Mouse (Mus musculus) heart, embryonic 11.5 days (tissue): ENCODE measurements at regions not wholly inside any gene's neighbourhood (a gene's known extent, or its start where the extent isn't known, plus 50 kb on each side); places are given as distances from the start of the nearest gene placed in this dataset.
"Not testable (repeated sequence)": the region's sequence is repeated elsewhere in the genome, so short reads cannot be mapped to it uniquely, and the experiment has no call there.

Experiments
- ATAC-seq: fragments of 200-750 bp; cut with Nextera tagmentation; replicated peaks from 2 replicates; pipeline ENCODE4 v1.8.0; 2017; ENCODE audit warnings: moderate library complexity; ENCODE audit not compliant: insufficient number of reproducible peaks, low FRiP score, low TSS enrichment
- H3K27ac ChIP-seq: fragments of 300-500 bp; sonication (generic); 2 replicates; pipeline ENCODE4 v1.5.1; 2014; ENCODE audit warnings: mild to moderate bottlenecking, low read depth, low read length
- H3K27me3 ChIP-seq: fragments of 300-500 bp; sonication (generic); 2 replicates; pipeline ENCODE4 v1.6.1; 2014; ENCODE audit warnings: mild to moderate bottlenecking, low read length, mixed read lengths; ENCODE audit not compliant: control insufficient read depth, insufficient read depth
- H3K36me3 ChIP-seq: fragments of 300-500 bp; sonication (generic); 2 replicates; pipeline ENCODE4 v1.6.1; 2014; ENCODE audit warnings: mild to moderate bottlenecking, low read length, moderate library complexity, mixed read lengths; ENCODE audit not compliant: control insufficient read depth, insufficient read depth
- H3K4me1 ChIP-seq: fragments of 300-500 bp; sonication (generic); 2 replicates; pipeline ENCODE4 v1.6.1; 2014; ENCODE audit warnings: low read length; ENCODE audit not compliant: control insufficient read depth, insufficient read depth
- H3K4me2 ChIP-seq: fragments of 300-500 bp; sonication (generic); 2 replicates; pipeline ENCODE4 v1.6.1; 2014; ENCODE audit warnings: mild to moderate bottlenecking, moderate library complexity
- H3K4me3 ChIP-seq: fragments of 300-500 bp; sonication (generic); 2 replicates; pipeline ENCODE4 v1.5.1; 2014; ENCODE audit warnings: low read depth, low read length
- H3K9ac ChIP-seq: fragments of 300-500 bp; sonication (generic); 2 replicates; pipeline ENCODE4 v1.6.1; 2014; ENCODE audit warnings: mild to moderate bottlenecking, low read depth, low read length, moderate library complexity
- H3K9me3 ChIP-seq: fragments of 300-500 bp; sonication (generic); replicated peaks from 2 replicates; pipeline ENCODE4 v1.6.1; 2016; ENCODE audit warnings: low read length; ENCODE audit not compliant: control insufficient read depth
- WGBS: fragments of 180-500 bp; shearing (Covaris S2); extraction: QIAGEN DNeasy Blood & Tissue Kit; methylation state at CpG from one replicate; pipeline ENCODE4 v1.1.7; 2014; ENCODE audit not compliant: insufficient replicate concordance; 5-methylcytosine and 5-hydroxymethylcytosine counted together

- H3K4me1 ChIP-seq = peaks cover 4% of the 10 kb centered on the region; the same call in 1 of the 2 replicates
- H3K27ac ChIP-seq = no peak overlapping the region
- WGBS = 59% methylated on average over 7 of the region's 7 CpGs
- no peak overlapping the region for H3K4me3 ChIP-seq
- ATAC-seq = no peak
- no peaks in the 10 kb centered on the region for H3K27me3 ChIP-seq
- H3K9ac ChIP-seq = no peak overlapping the region
- H3K4me2 ChIP-seq = no peak overlapping the region
- H3K36me3 ChIP-seq = no peaks in the 10 kb centered on the region
- no peaks in the 10 kb centered on the region for H3K9me3 ChIP-seq
Observed at GRCm38 (mm10) chr8:8852656-8853366, 162.5 kb upstream of the Arglu1 start.

GRCm38 (mm10) chr8:8851271-8851670 lies 160.9 kb upstream of the Arglu1 start:
- Histone ChIP-seq H3K27ac (no peak overlapping the region), H3K4me2 (peak overlapping the region; percentile 22; the same call in 1 of the 2 replicates), H3K9me3 (no peaks in the 10 kb centered on the region)

DNA sequence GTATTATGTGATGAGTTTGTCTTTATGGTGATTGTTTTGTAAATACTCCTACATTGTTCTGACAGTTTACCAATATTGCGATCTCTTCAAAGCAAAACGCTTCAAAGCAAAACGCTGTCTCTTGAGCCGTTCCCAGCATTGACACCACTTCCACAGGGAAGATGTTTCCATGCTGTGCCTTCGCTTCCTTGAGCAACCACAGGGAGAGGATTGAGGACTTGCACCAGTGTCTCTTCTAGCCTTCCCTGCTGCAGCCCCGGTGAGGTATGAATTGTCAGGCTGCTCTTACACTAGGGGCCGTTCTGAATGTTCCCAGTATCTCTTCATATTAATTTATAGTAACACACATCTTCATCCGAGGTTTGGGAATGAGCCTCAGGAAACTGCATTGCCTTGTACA lies 160.4 kb upstream of the Arglu1 start:
- H3K9me3 ChIP-seq = no peaks in the 10 kb centered on the region
- no peaks in the 10 kb centered on the region for H3K36me3 ChIP-seq
- peaks cover 4% of the 10 kb centered on the region; the same call in 1 of the 2 replicates for H3K4me1 ChIP-seq
- no peak overlapping the region for H3K9ac ChIP-seq
- no peaks in the 10 kb centered on the region for H3K27me3 ChIP-seq
- WGBS = 47% methylated on average over 8 of the region's 8 CpGs
- ATAC-seq = no peak
- no peak overlapping the region for H3K27ac ChIP-seq
- peak overlapping the region; percentile 22; the same call in 1 of the 2 replicates for H3K4me2 ChIP-seq
- no peak overlapping the region for H3K4me3 ChIP-seq

More at GRCm38 (mm10) chr8:8851271-8851670, 160.9 kb upstream of the Arglu1 start:
- no peaks in the 10 kb centered on the region for H3K36me3 ChIP-seq
- H3K9ac ChIP-seq = no peak overlapping the region
- ATAC-seq = no peak
- H3K4me1 ChIP-seq = peaks cover 4% of the 10 kb centered on the region; the same call in 1 of the 2 replicates
- 14% methylated on average over 4 of the region's 4 CpGs for WGBS
- no peak overlapping the region for H3K4me3 ChIP-seq
- H3K27me3 ChIP-seq = no peaks in the 10 kb centered on the region

DNA sequence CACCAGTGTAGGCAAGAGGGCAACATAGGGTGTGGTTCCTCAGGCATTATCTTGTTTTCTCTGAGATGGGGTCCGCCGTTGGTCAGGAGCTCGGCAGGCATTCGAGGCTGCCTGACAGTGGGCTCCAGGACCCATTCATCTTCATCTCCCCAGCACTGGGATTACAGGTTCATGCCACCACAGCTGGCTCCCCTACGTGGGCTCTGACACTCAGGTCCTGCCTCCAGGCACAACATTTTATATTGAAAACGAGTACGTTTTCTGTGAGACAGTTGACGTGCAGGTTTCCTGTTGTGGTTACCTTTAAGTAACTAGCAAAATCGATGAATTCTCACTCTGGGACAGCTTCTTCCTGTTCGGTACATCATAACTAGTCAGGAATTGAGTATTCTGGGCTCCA lies 157.3 kb upstream of the Arglu1 start:
- no peak overlapping the region for H3K4me2 ChIP-seq
- peaks cover 4% of the 10 kb centered on the region; the same call in 1 of the 2 replicates for H3K4me1 ChIP-seq
- no peak for ATAC-seq
- H3K27me3 ChIP-seq = no peaks in the 10 kb centered on the region
- no peak overlapping the region for H3K4me3 ChIP-seq
- H3K9me3 ChIP-seq = no peaks in the 10 kb centered on the region
- no peak overlapping the region for H3K9ac ChIP-seq
- no peaks in the 10 kb centered on the region for H3K36me3 ChIP-seq
- H3K27ac ChIP-seq = no peak overlapping the region
- 77% methylated on average over 10 of the region's 10 CpGs for WGBS

DNA sequence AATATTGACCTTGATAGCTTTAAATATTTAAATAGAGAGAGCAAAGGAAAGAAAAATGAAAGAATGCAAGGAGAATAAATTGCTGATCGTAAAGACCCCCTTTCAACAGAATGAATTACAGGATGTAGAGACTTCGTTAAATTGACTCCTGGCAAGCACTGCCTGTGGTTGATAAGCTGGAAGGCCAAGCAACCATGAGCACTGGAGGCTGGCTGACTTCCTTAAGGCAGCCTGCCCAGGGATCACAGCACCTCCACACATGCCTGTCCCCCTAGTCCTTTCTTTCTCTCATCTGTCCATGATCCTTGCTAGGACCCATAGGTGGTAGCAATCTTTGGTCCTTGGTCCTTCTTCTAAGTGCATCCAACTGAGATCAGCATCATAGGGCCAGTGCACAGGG lies 152.0 kb upstream of the Arglu1 start:
- Histone ChIP-seq H3K9ac (no peak overlapping the region), H3K9me3 (no peaks in the 10 kb centered on the region), H3K4me1 (0 out of 2 replicates have a peak, but pooled peaks cover 3% of the 10 kb centered on the region), H3K27me3 (no peaks in the 10 kb centered on the region), H3K36me3 (no peaks in the 10 kb centered on the region), H3K4me2 (no peak overlapping the region), H3K4me3 (no peak overlapping the region), H3K27ac (no peak overlapping the region)
- 39% methylated on average over 2 of the region's 2 CpGs for WGBS
- no peak for ATAC-seq

DNA sequence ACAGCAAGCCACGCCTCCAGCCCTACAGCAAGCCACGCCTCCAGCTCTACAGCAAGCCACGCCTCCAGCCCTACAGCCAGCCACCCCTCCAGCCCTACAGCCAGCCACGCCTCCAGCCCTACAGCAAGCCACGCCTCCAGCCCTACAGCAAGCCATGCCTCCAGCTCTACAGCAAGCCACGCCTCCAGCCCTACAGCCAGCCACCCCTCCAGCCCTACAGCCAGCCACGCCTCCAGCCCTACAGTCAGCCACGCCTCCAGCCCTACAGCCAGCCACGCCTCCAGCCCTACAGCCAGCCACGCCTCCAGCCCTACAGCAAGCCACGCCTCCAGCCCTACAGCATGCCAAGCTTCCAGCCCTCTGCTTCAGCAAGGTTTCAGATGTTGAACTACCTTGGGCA lies 145.8 kb upstream of the Arglu1 start:
- not testable (repeated sequence) for H3K36me3 ChIP-seq, H3K4me3 ChIP-seq, H3K9me3 ChIP-seq, H3K27me3 ChIP-seq, H3K4me2 ChIP-seq, H3K27ac ChIP-seq, H3K4me1 ChIP-seq, ATAC-seq, H3K9ac ChIP-seq
- WGBS = 77% methylated on average over 11 of the region's 11 CpGs

GRCm38 (mm10) chr8:8831306-8831705 lies 141.0 kb upstream of the Arglu1 start:
- no peak overlapping the region for H3K9ac ChIP-seq
- ATAC-seq = no peak
- H3K36me3 ChIP-seq = no peaks in the 10 kb centered on the region
- no peak overlapping the region for H3K27ac ChIP-seq
- H3K9me3 ChIP-seq = no peaks in the 10 kb centered on the region
- WGBS = 82% methylated on average over 6 of the region's 6 CpGs
- H3K4me1 ChIP-seq = no peaks in the 10 kb centered on the region
- H3K27me3 ChIP-seq = no peaks in the 10 kb centered on the region
- H3K4me2 ChIP-seq = no peak overlapping the region
- no peak overlapping the region for H3K4me3 ChIP-seq

GRCm38 (mm10) chr8:8829230-8829629 lies 138.9 kb upstream of the Arglu1 start:
- no peaks in the 10 kb centered on the region for H3K9me3 ChIP-seq
- no peak overlapping the region for H3K4me3 ChIP-seq
- 71% methylated on average over 14 of the region's 14 CpGs for WGBS
- H3K4me1 ChIP-seq = no peaks in the 10 kb centered on the region
- H3K4me2 ChIP-seq = no peak overlapping the region
- no peak for ATAC-seq
- H3K9ac ChIP-seq = no peak overlapping the region
- H3K36me3 ChIP-seq = no peaks in the 10 kb centered on the region
- no peak overlapping the region for H3K27ac ChIP-seq
- H3K27me3 ChIP-seq = no peaks in the 10 kb centered on the region

- H3K4me3 ChIP-seq = no peak overlapping the region
- no peak for ATAC-seq
- H3K36me3 ChIP-seq = no peaks in the 10 kb centered on the region
- H3K9me3 ChIP-seq = no peaks in the 10 kb centered on the region
- H3K4me1 ChIP-seq = no peaks in the 10 kb centered on the region
- no peak overlapping the region for H3K27ac ChIP-seq
- WGBS = 90% methylated on average over 7 of the region's 7 CpGs
- no peaks in the 10 kb centered on the region for H3K27me3 ChIP-seq
- H3K4me2 ChIP-seq = no peak overlapping the region
- H3K9ac ChIP-seq = no peak overlapping the region
Observed at GRCm38 (mm10) chr8:8827555-8827954, 137.2 kb upstream of the Arglu1 start.
